Mouse (Mus musculus) hindbrain, embryonic 16.5 days (tissue): ENCODE measurements around the gene Col16a1. TPM values are rescaled to one million over a fixed set of nuclear protein-coding genes. Genes with fewer than 3 reads are reported as not detected.

Experiments used
- ATAC-seq: fragments of 200-750 bp; cut with Nextera tagmentation; 2 replicates; pipeline ENCODE4 v1.8.0; 2017; ENCODE audit warnings: moderate TSS enrichment, moderate library complexity
- H3K27ac ChIP-seq: fragments of 300-500 bp; sonication (generic); 2 replicates; pipeline ENCODE4 v1.5.1; 2014; ENCODE audit warnings: low read depth, mild to moderate bottlenecking, control low read depth, low read length, moderate library complexity
- H3K27me3 ChIP-seq: fragments of 300-500 bp; sonication (generic); replicated peaks from 2 replicates; pipeline ENCODE4 v1.6.1; 2014; ENCODE audit warnings: low read length; ENCODE audit not compliant: control insufficient read depth, insufficient read depth
- H3K36me3 ChIP-seq: fragments of 300-500 bp; sonication (generic); 2 replicates; pipeline ENCODE4 v1.6.1; 2014; ENCODE audit warnings: mild to moderate bottlenecking, low read length, moderate library complexity, mixed read lengths; ENCODE audit not compliant: control insufficient read depth, insufficient read depth
- H3K4me1 ChIP-seq: fragments of 300-500 bp; sonication (generic); 2 replicates; pipeline ENCODE4 v1.6.1; 2014; ENCODE audit warnings: low read depth, low read length; ENCODE audit not compliant: control insufficient read depth, insufficient read depth
- H3K4me2 ChIP-seq: fragments of 300-500 bp; sonication (generic); 2 replicates; pipeline ENCODE4 v1.6.1; 2014; ENCODE audit warnings: mild to moderate bottlenecking, low read length, control low read depth, moderate library complexity
- H3K4me3 ChIP-seq: fragments of 300-500 bp; sonication (generic); 2 replicates; pipeline ENCODE4 v1.5.1; 2014; ENCODE audit warnings: mild to moderate bottlenecking, low read length, control low read depth, moderate library complexity
- H3K9ac ChIP-seq: fragments of 300-500 bp; sonication (generic); 2 replicates; pipeline ENCODE4 v1.6.1; 2014; ENCODE audit warnings: low read depth, mild to moderate bottlenecking, control low read depth, low read length, moderate library complexity
- H3K9me3 ChIP-seq: fragments of 300-500 bp; sonication (generic); 2 replicates; pipeline ENCODE4 v1.6.1; 2014; ENCODE audit warnings: mild to moderate bottlenecking, low read length, moderate library complexity; ENCODE audit not compliant: control insufficient read depth
- WGBS: fragments of 180-500 bp; shearing (Covaris S2); extraction: QIAGEN DNeasy Blood & Tissue Kit; methylation state at CpG from one replicate; pipeline ENCODE4 v1.1.7; 2014; 5-methylcytosine and 5-hydroxymethylcytosine counted together
- polyA plus RNA-seq: library from polyadenylated mRNA; unstranded; fragments of >200 nt; fragmentation: Nextera tagmentation; extraction: Ambion mirVana; gene quantifications from 2 replicates; pipeline ENCODE4 v1.2.1, GENCODE M21; 2015

Gene Col16a1
- polyA plus RNA-seq, 1 experiment from 2014 or later = 11.8 TPM

- Histone ChIP-seq H3K9me3 (no peaks in the 10 kb centered on the region), H3K4me3 (no peak overlapping the region), H3K9ac (no peak overlapping the region), H3K4me2 (no peak overlapping the region; the same call in 1 of the 2 replicates), H3K4me1 (peaks cover 19% of the 10 kb centered on the region), H3K36me3 (no peaks in the 10 kb centered on the region), H3K27me3 (no peaks in the 10 kb centered on the region), H3K27ac (no peak overlapping the region)
- ATAC-seq = peak; percentile 41; the same call in 1 of the 2 replicates
- 20% methylated on average over 22 of the region's 23 CpGs for WGBS
These were observed 10.9 kb upstream of the Col16a1 start for GRCm38 (mm10) chr4:130036573-130037401.

- 36% methylated on average over 5 of the region's 5 CpGs for WGBS
These were observed 8.3 kb upstream of the Col16a1 start for GRCm38 (mm10) chr4:130039351-130039750.

GRCm38 (mm10) chr4:130041076-130041475, 6.6 kb upstream of the Col16a1 start:
- no peak overlapping the region for H3K27ac ChIP-seq
- no peak for ATAC-seq
- H3K4me3 ChIP-seq = no peak overlapping the region
- no peaks in the 10 kb centered on the region for H3K9me3 ChIP-seq
- H3K36me3 ChIP-seq = no peaks in the 10 kb centered on the region
- no peak overlapping the region for H3K4me2 ChIP-seq
- peaks cover 22% of the 10 kb centered on the region for H3K4me1 ChIP-seq
- H3K27me3 ChIP-seq = no peaks in the 10 kb centered on the region
- H3K9ac ChIP-seq = no peak overlapping the region
- WGBS = 88% methylated on average over 11 of the region's 11 CpGs

More at GRCm38 (mm10) chr4:130039351-130039750, 8.3 kb upstream of the Col16a1 start:
- Histone ChIP-seq H3K9ac (no peak overlapping the region), H3K27ac (no peak overlapping the region), H3K4me2 (no peak overlapping the region), H3K9me3 (no peaks in the 10 kb centered on the region), H3K4me3 (no peak overlapping the region), H3K4me1 (peaks cover 20% of the 10 kb centered on the region), H3K27me3 (no peaks in the 10 kb centered on the region), H3K36me3 (no peaks in the 10 kb centered on the region)
- no peak for ATAC-seq

- H3K9ac ChIP-seq = no peak overlapping the region
These were observed 3.4 kb upstream of the Col16a1 start for GRCm38 (mm10) chr4:130044211-130044610.

GRCm38 (mm10) chr4:130045609-130046008, 2.0 kb upstream of the Col16a1 start:
- H3K9ac ChIP-seq = no peak overlapping the region
- WGBS = 23% methylated on average over 14 of the region's 14 CpGs
- no peak overlapping the region for H3K27ac ChIP-seq
- peaks cover 2% of the 10 kb centered on the region; the same call in 1 of the 2 replicates for H3K27me3 ChIP-seq
- H3K4me3 ChIP-seq = no peak overlapping the region
- H3K4me1 ChIP-seq = peaks cover 30% of the 10 kb centered on the region
- ATAC-seq = no peak
- H3K4me2 ChIP-seq = no peak overlapping the region
- H3K9me3 ChIP-seq = no peaks in the 10 kb centered on the region
- no peaks in the 10 kb centered on the region for H3K36me3 ChIP-seq

More at GRCm38 (mm10) chr4:130044211-130044610, 3.4 kb upstream of the Col16a1 start:
- ATAC-seq = no peak
- Histone ChIP-seq H3K27ac (no peak overlapping the region), H3K4me1 (peaks cover 27% of the 10 kb centered on the region), H3K27me3 (peaks cover 2% of the 10 kb centered on the region; the same call in 1 of the 2 replicates), H3K4me2 (no peak overlapping the region), H3K4me3 (no peak overlapping the region), H3K9me3 (no peaks in the 10 kb centered on the region), H3K36me3 (no peaks in the 10 kb centered on the region)
- 37% methylated on average over 9 of the region's 9 CpGs for WGBS

- no peaks in the 10 kb centered on the region for H3K36me3 ChIP-seq
- 40% methylated on average over 4 of the region's 4 CpGs for WGBS
- H3K4me1 ChIP-seq = peaks cover 30% of the 10 kb centered on the region
- no peak for ATAC-seq
- H3K27me3 ChIP-seq = peaks cover 2% of the 10 kb centered on the region; the same call in 1 of the 2 replicates
- peak overlapping the region; percentile 63 for H3K9ac ChIP-seq
- H3K4me3 ChIP-seq = peak overlapping the region; percentile 39
- peak overlapping the region; percentile 76 for H3K4me2 ChIP-seq
- peak overlapping the region; percentile 61 for H3K27ac ChIP-seq
- no peaks in the 10 kb centered on the region for H3K9me3 ChIP-seq
These were observed 501 bp downstream of the Col16a1 start for GRCm38 (mm10) chr4:130048203-130048479.

GRCm38 (mm10) chr4:130050056-130050824, 2.6 kb downstream of the Col16a1 start:
- peaks cover 34% of the 10 kb centered on the region for H3K4me1 ChIP-seq
- no peak overlapping the region for H3K4me2 ChIP-seq
- WGBS = 83% methylated on average over 8 of the region's 8 CpGs
- no peak overlapping the region for H3K4me3 ChIP-seq
- no peaks in the 10 kb centered on the region for H3K9me3 ChIP-seq
- no peak for ATAC-seq
- no peak overlapping the region for H3K27ac ChIP-seq
- peaks cover 2% of the 10 kb centered on the region; the same call in 1 of the 2 replicates for H3K27me3 ChIP-seq
- no peaks in the 10 kb centered on the region for H3K36me3 ChIP-seq
- no peak overlapping the region for H3K9ac ChIP-seq

- Histone ChIP-seq H3K4me1 (peaks cover 33% of the 10 kb centered on the region), H3K36me3 (no peaks in the 10 kb centered on the region), H3K27me3 (peaks cover 2% of the 10 kb centered on the region; the same call in 1 of the 2 replicates), H3K27ac (no peak overlapping the region), H3K9me3 (no peaks in the 10 kb centered on the region), H3K4me3 (no peak overlapping the region), H3K9ac (no peak overlapping the region), H3K4me2 (no peak overlapping the region)
- 80% methylated on average over 3 of the region's 3 CpGs for WGBS
- ATAC-seq = no peak
These were observed 4.6 kb downstream of the Col16a1 start for GRCm38 (mm10) chr4:130052283-130052682.

GRCm38 (mm10) chr4:130053111-130053510, 5.5 kb downstream of the Col16a1 start:
- Histone ChIP-seq H3K9ac (no peak overlapping the region), H3K4me1 (peaks cover 25% of the 10 kb centered on the region), H3K36me3 (no peaks in the 10 kb centered on the region), H3K9me3 (no peaks in the 10 kb centered on the region), H3K4me3 (no peak overlapping the region), H3K27me3 (peaks cover 2% of the 10 kb centered on the region; the same call in 1 of the 2 replicates), H3K4me2 (no peak overlapping the region), H3K27ac (no peak overlapping the region)
- no peak for ATAC-seq
- WGBS = 60% methylated on average over 9 of the region's 9 CpGs
